Mouse (Mus musculus) forebrain, postnatal 0 days (tissue): ENCODE results near the gene Pom121l2. TPM values are rescaled to one million over a fixed set of nuclear protein-coding genes. Genes with fewer than 3 reads are reported as not detected.

Experiments
- ATAC-seq: fragments of 200-750 bp; cut with Nextera tagmentation; 2 replicates; pipeline ENCODE4 v1.8.0; 2017; ENCODE audit warnings: mild to moderate bottlenecking, moderate library complexity
- DNase-seq: peaks from one replicate; pipeline ENCODE4 v3.0.0-alpha.2; 2015
- H3K27ac ChIP-seq: fragments of 300-500 bp; sonication (generic); 2 replicates; pipeline ENCODE4 v1.5.1; 2014; ENCODE audit warnings: low read depth, mild to moderate bottlenecking, antibody characterized with exemption, low read length, moderate library complexity, mixed read lengths
- H3K27me3 ChIP-seq: fragments of 300-500 bp; sonication (generic); 2 replicates; pipeline ENCODE4 v1.6.1; 2014; ENCODE audit warnings: mild to moderate bottlenecking, low read length, mixed read lengths; ENCODE audit not compliant: insufficient read depth
- H3K36me3 ChIP-seq: fragments of 300-500 bp; sonication (generic); 2 replicates; pipeline ENCODE4 v1.6.1; 2014; ENCODE audit warnings: mild to moderate bottlenecking, moderate library complexity; ENCODE audit not compliant: insufficient read depth
- H3K4me1 ChIP-seq: fragments of 300-500 bp; sonication (generic); 2 replicates; pipeline ENCODE4 v1.6.1; 2014; ENCODE audit warnings: antibody characterized with exemption; ENCODE audit not compliant: insufficient read depth
- H3K4me2 ChIP-seq: fragments of 300-500 bp; sonication (generic); 2 replicates; pipeline ENCODE4 v1.6.1; 2014; ENCODE audit warnings: low read depth, mild to moderate bottlenecking, moderate library complexity
- H3K4me3 ChIP-seq: fragments of 300-500 bp; sonication (generic); 2 replicates; pipeline ENCODE4 v1.5.1; 2014; ENCODE audit warnings: low read depth, low read length, mixed read lengths
- H3K9ac ChIP-seq: fragments of 300-500 bp; sonication (generic); 2 replicates; pipeline ENCODE4 v1.6.1; 2014; ENCODE audit warnings: mild to moderate bottlenecking
- H3K9me3 ChIP-seq: fragments of 300-500 bp; sonication (generic); 2 replicates; pipeline ENCODE4 v1.6.1; 2016; ENCODE audit warnings: low read length
- CTCF ChIP-seq: sonication (generic); IDR thresholded peaks from 2 replicates; pipeline ENCODE4 v1.5.1; 2016; ENCODE audit warnings: antibody characterized with exemption, control low read depth, low read depth
- WGBS: fragments of 180-500 bp; shearing (Covaris S2); extraction: QIAGEN DNeasy Blood & Tissue Kit; methylation state at CpG from one replicate; pipeline ENCODE4 v1.1.7; 2014; 5-methylcytosine and 5-hydroxymethylcytosine counted together
- microRNA-seq, 2 experiments: library from miRNA; unstranded; fragments of <30 nt; microRNA quantifications; one replicate each; pipeline ENCODE4; 2016
- polyA plus RNA-seq: library from polyadenylated mRNA; unstranded; fragments of >200 nt; fragmentation: Nextera tagmentation; extraction: Ambion mirVana; gene quantifications from 2 replicates; pipeline ENCODE4 v1.2.1, GENCODE M21; 2015
- total RNA-seq: library from RNA; depleted of rRNA; stranded (reverse); fragments of >200 nt; gene quantifications from 2 replicates; pipeline ENCODE4 v1.2.3, GENCODE M21; 2014; rRNA removed

Gene Pom121l2
- total and polyA plus RNA-seq, 2 experiments from 2014 or later = not detected

DNA sequence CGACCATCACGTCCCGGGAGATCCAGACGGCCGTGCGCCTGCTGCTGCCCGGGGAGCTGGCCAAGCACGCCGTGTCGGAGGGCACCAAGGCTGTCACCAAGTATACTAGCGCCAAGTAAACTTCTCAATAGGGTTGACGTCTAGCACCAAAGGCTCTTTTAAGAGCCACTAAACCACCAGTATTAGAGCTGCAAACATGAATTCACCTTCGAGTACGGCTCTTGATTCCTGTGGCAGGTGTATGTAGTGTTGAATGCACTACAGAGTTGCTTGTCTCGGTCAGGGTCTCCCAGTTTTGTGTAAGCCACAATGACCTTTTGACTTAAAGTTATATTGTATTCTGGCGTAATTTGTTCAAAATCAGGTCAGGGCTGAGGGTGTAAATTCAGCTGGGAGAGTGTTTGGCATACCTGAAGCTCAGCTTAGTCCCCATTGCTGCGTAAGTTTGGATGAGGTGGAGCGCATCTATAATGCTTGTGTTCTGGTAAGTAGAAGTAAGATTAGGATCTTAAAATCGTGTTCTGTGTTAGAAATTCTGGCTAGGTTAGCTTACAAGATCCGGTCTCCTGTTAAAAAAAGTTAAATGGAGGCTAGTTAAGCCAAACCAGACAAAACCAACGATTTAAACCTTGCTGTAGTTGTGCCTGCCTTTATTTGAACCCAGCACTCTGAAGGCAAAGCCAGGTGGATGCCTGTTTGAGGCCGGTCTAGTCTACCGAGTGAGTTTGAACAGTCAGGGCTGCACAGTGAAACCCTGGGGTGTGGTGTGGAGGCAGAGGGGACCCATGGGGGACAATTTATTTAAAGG lies 55.4 kb downstream of the Pom121l2 start:
- no peak for TF ChIP-seq CTCF
- ATAC-seq (no peak; the same call in 1 of the 2 replicates), DNase-seq (peak; percentile 32)
- H3K4me1 ChIP-seq = peaks cover 17% of the 10 kb centered on the region
- H3K27me3 ChIP-seq = no peaks in the 10 kb centered on the region
- H3K27ac ChIP-seq = no peak overlapping the region
- H3K4me3 ChIP-seq = peak overlapping the region; percentile 40
- H3K4me2 ChIP-seq = peak overlapping the region; percentile 56
- H3K36me3 ChIP-seq = no peaks in the 10 kb centered on the region
- no peaks in the 10 kb centered on the region for H3K9me3 ChIP-seq
- peak overlapping the region; percentile 28 for H3K9ac ChIP-seq
- 2% methylated on average over 19 of the region's 23 CpGs for WGBS

- ATAC-seq (no peak), DNase-seq (no peak)
- no peak overlapping the region for H3K4me2 ChIP-seq
- no peak overlapping the region for H3K27ac ChIP-seq
- no peaks in the 10 kb centered on the region for H3K27me3 ChIP-seq
- no peak overlapping the region for H3K9ac ChIP-seq
- WGBS = 63% methylated on average over 3 of the region's 3 CpGs
- H3K4me1 ChIP-seq = peaks cover 17% of the 10 kb centered on the region
- no peaks in the 10 kb centered on the region for H3K36me3 ChIP-seq
- H3K9me3 ChIP-seq = no peaks in the 10 kb centered on the region
- no peak for TF ChIP-seq CTCF
- H3K4me3 ChIP-seq = no peak overlapping the region
Observed at GRCm38 (mm10) chr13:22036986-22037385, 56.0 kb downstream of the Pom121l2 start.

DNA sequence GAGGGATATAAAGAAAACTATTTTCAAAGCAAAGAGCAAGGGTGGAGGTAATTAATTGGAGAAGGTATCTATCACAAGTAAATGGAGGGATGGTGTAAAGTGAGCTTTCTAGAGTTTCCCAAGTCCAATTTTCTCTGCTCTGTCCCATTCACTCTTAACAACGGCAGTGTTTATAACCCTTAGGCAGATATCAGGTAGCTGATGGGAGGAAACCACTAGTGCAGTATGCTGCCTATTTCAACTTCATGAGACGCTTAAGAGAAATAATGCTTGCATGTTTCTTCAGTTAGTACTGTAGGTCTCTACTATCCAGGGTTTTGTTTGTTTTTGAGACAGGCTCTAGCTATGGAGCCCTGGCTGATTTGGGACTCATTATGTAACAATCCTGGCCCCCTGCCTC lies 56.4 kb downstream of the Pom121l2 start:
- Histone ChIP-seq H3K4me1 (peaks cover 17% of the 10 kb centered on the region), H3K9ac (no peak overlapping the region), H3K36me3 (no peaks in the 10 kb centered on the region), H3K9me3 (no peaks in the 10 kb centered on the region), H3K27ac (no peak overlapping the region), H3K4me3 (no peak overlapping the region), H3K27me3 (no peaks in the 10 kb centered on the region), H3K4me2 (no peak overlapping the region)
- DNase-seq (no peak), ATAC-seq (no peak)
- no peak for TF ChIP-seq CTCF
- WGBS = 83% methylated on average over 2 of the region's 2 CpGs

Small RNAs within 50 kb of the gene (microRNA-seq; reads per million reads assigned to microRNA genes)
- gene Gm44390 = 0 reads per million in 2 experiments

Other genes with a start within 250 kb of the Pom121l2 start
- 282 and 307 TPM in 2 replicates for gene Hist1h4j, start 246.1 kb upstream of the Pom121l2 start, total RNA-seq
- gene Hist1h4j, start 246.1 kb upstream of the Pom121l2 start, polyA plus RNA-seq = not detected in 2 replicates
- 635 and 850 TPM in 2 replicates for gene Hist1h4k, start 230.7 kb upstream of the Pom121l2 start, total RNA-seq
- gene Hist1h4k, start 230.7 kb upstream of the Pom121l2 start, polyA plus RNA-seq = not detected in 2 replicates
- 242 and 258 TPM in 2 replicates for gene Hist1h2ak, start 227.4 kb upstream of the Pom121l2 start, total RNA-seq
- 4.4 and 5.2 TPM in 2 replicates for gene Hist1h2ak, start 227.4 kb upstream of the Pom121l2 start, polyA plus RNA-seq
- 157 and 249 TPM in 2 replicates for gene Hist1h2bn, start 227.1 kb upstream of the Pom121l2 start, total RNA-seq
- gene Hist1h2bn, start 227.1 kb upstream of the Pom121l2 start, polyA plus RNA-seq = not detected in 2 replicates
- 140 and 182 TPM in 2 replicates for gene Hist1h1b, start 200.6 kb upstream of the Pom121l2 start, total RNA-seq
- gene Hist1h1b, start 200.6 kb upstream of the Pom121l2 start, polyA plus RNA-seq = 4.0 and 4.7 TPM in 2 replicates
- 282 and 291 TPM in 2 replicates for gene Hist1h3i, start 197.8 kb upstream of the Pom121l2 start, total RNA-seq
- gene Hist1h3i, start 197.8 kb upstream of the Pom121l2 start, polyA plus RNA-seq = 20.0 and 34.1 TPM in 2 replicates
- 143 and 154 TPM in 2 replicates for gene Hist1h2an, start 194.0 kb upstream of the Pom121l2 start, total RNA-seq
- 1.1 and 1.6 TPM in 2 replicates for gene Hist1h2an, start 194.0 kb upstream of the Pom121l2 start, polyA plus RNA-seq
- gene Hist1h2bp, start 193.7 kb upstream of the Pom121l2 start, total RNA-seq = 46.4 and 70.5 TPM in 2 replicates
- 0.28 TPM in 1 of 2 replicates, not detected in the other for gene Hist1h2bp, start 193.7 kb upstream of the Pom121l2 start, polyA plus RNA-seq
- gene Hist1h2bq, start 171.0 kb upstream of the Pom121l2 start, total RNA-seq = 214 and 268 TPM in 2 replicates
- 4.6 and 5.2 TPM in 2 replicates for gene Hist1h2bq, start 171.0 kb upstream of the Pom121l2 start, polyA plus RNA-seq
- gene Hist1h2ao, start 170.7 kb upstream of the Pom121l2 start, total RNA-seq = 1.0 TPM in 1 of 2 replicates, not detected in the other
- 1.6 TPM in 1 of 2 replicates, not detected in the other for gene Hist1h2ao, start 170.7 kb upstream of the Pom121l2 start, polyA plus RNA-seq
- gene Hist1h4m, start 169.4 kb upstream of the Pom121l2 start, total RNA-seq = 1.3 and 1.7 TPM in 2 replicates
- gene Hist1h4m, start 169.4 kb upstream of the Pom121l2 start, polyA plus RNA-seq = not detected in 2 replicates
- gene Hist1h4n, start 149.0 kb upstream of the Pom121l2 start, total RNA-seq = 2,245 and 2,544 TPM in 2 replicates
- gene Hist1h4n, start 149.0 kb upstream of the Pom121l2 start, polyA plus RNA-seq = 2.4 and 5.0 TPM in 2 replicates
- 584 and 748 TPM in 2 replicates for gene Hist1h2ap, start 147.7 kb upstream of the Pom121l2 start, total RNA-seq
- gene Hist1h2ap, start 147.7 kb upstream of the Pom121l2 start, polyA plus RNA-seq = 655 and 1,288 TPM in 2 replicates
- gene Hist1h2br, start 147.5 kb upstream of the Pom121l2 start, total RNA-seq = 158 and 260 TPM in 2 replicates
- 4.6 and 4.9 TPM in 2 replicates for gene Hist1h2br, start 147.5 kb upstream of the Pom121l2 start, polyA plus RNA-seq
- 20.7 and 21.6 TPM in 2 replicates for gene Zfp184, start 36.1 kb upstream of the Pom121l2 start, total RNA-seq
- 15.3 and 17.2 TPM in 2 replicates for gene Zfp184, start 36.1 kb upstream of the Pom121l2 start, polyA plus RNA-seq
- not detected in 2 replicates for gene Prss16, start 28.5 kb downstream of the Pom121l2 start, total RNA-seq
- gene Prss16, start 28.5 kb downstream of the Pom121l2 start, polyA plus RNA-seq = not detected in 2 replicates
- 9.2 and 47.2 TPM in 2 replicates for gene Hist1h2ah, start 54.4 kb downstream of the Pom121l2 start, total RNA-seq
- gene Hist1h2ah, start 54.4 kb downstream of the Pom121l2 start, polyA plus RNA-seq = 1.6 and 1.9 TPM in 2 replicates
- gene Hist1h2bk, start 54.7 kb downstream of the Pom121l2 start, total RNA-seq = 233 and 262 TPM in 2 replicates
- 0.40 TPM in 1 of 2 replicates, not detected in the other for gene Hist1h2bk, start 54.7 kb downstream of the Pom121l2 start, polyA plus RNA-seq
- 26.4 and 44.9 TPM in 2 replicates for gene Hist1h4i, start 60.2 kb downstream of the Pom121l2 start, total RNA-seq
- 4.2 and 5.8 TPM in 2 replicates for gene Hist1h4i, start 60.2 kb downstream of the Pom121l2 start, polyA plus RNA-seq
- 193 and 206 TPM in 2 replicates for gene Hist1h2ag, start 61.8 kb downstream of the Pom121l2 start, total RNA-seq
- gene Hist1h2ag, start 61.8 kb downstream of the Pom121l2 start, polyA plus RNA-seq = 4.8 and 8.3 TPM in 2 replicates
- 246 and 305 TPM in 2 replicates for gene Hist1h2bj, start 62.0 kb downstream of the Pom121l2 start, total RNA-seq
- gene Hist1h2bj, start 62.0 kb downstream of the Pom121l2 start, polyA plus RNA-seq = 1.6 and 3.7 TPM in 2 replicates
- gene Vmn1r188, start 103.2 kb downstream of the Pom121l2 start, total RNA-seq = not detected in 2 replicates
- not detected in 2 replicates for gene Vmn1r188, start 103.2 kb downstream of the Pom121l2 start, polyA plus RNA-seq
- gene Vmn1r189, start 124.6 kb downstream of the Pom121l2 start, total RNA-seq = not detected in 2 replicates
- gene Vmn1r189, start 124.6 kb downstream of the Pom121l2 start, polyA plus RNA-seq = not detected in 2 replicates
- gene Vmn1r191, start 202.8 kb downstream of the Pom121l2 start, total RNA-seq = not detected in 2 replicates
- gene Vmn1r191, start 202.8 kb downstream of the Pom121l2 start, polyA plus RNA-seq = not detected in 2 replicates
- not detected in 2 replicates for gene Vmn1r192, start 209.9 kb downstream of the Pom121l2 start, total RNA-seq
- not detected in 2 replicates for gene Vmn1r192, start 209.9 kb downstream of the Pom121l2 start, polyA plus RNA-seq
- gene Vmn1r193, start 242.0 kb downstream of the Pom121l2 start, total RNA-seq = not detected in 2 replicates
- gene Vmn1r193, start 242.0 kb downstream of the Pom121l2 start, polyA plus RNA-seq = not detected in 2 replicates